Mouse (Mus musculus): ENCODE measurements around the gene 2610528A11Rik. TPM values are rescaled to one million over a fixed set of nuclear protein-coding genes. Genes with fewer than 3 reads are reported as not detected.
"Not testable (repeated sequence)": the region's sequence is repeated elsewhere in the genome, so short reads cannot be mapped to it uniquely, and the experiment has no call there.

The 2610528A11Rik gene
- total RNA-seq (2021) = 1 to 10 TPM; 1.3 to 1.9 TPM
- long read RNA-seq, experiment 1, partial matches to known transcripts = 0 of 1 reads
- long read RNA-seq, experiment 1, other reads (novel, unspliced or antisense) = 0 of 1 reads
- long read RNA-seq, experiment 2 = 0 reads

DNA sequence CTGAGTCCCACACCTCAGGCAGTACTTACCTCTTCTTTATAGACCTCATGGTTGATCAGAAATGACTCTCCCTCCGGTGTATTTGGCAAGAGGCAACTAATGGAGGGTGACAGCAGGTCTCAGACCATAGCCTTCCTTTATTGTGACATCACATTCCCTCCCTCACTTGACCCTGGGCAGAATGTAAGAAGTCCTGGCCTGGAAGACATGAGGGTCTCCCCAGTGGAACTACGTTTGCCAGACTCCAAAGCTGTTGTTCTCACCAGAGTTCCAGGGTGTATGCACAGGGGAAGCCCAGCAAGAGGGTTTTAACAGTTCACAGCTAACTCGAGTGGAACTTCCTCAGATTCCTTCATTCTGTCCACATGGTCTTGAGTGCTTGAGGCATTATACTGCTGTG is at the start of gene 2610528A11Rik:
Gene 2610528A11Rik (minus strand): TSS at position 101 of the 400 bp plus-strand sequence.
- DNase-seq = no peak

DNA sequence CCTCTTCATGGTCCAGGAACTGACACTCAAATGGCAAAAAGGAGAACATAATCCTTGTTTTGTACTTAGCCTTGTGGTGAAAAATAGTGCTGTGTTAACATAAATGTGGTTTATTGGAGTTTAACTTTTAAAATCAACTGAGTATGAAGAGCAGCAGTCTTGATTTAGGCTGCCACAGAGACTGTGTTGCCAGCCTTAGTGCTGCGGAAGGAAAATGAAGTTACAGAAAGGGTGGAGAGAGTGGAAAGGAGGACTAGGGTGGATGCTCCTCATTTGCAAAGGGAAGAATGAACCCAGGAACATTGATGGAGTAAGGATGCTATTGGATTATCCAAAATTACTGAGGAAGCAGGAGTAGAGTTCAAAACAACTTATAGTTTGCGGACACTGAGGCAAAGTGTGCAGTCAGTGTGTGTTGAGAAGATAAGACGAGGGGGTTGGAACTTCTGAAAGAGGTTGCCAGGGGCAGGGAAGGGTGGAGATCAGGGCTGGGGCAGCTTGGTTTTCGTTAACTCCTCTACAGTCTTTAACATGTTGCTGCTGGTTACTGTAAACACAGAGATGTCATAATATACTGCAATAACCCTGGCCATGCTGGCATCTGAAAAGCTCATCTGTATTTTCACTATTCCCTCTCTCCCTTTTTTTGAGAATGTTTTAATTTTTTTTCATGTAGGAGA is 49.6 kb upstream of the 2610528A11Rik start:
- no peak for DNase-seq

DNA sequence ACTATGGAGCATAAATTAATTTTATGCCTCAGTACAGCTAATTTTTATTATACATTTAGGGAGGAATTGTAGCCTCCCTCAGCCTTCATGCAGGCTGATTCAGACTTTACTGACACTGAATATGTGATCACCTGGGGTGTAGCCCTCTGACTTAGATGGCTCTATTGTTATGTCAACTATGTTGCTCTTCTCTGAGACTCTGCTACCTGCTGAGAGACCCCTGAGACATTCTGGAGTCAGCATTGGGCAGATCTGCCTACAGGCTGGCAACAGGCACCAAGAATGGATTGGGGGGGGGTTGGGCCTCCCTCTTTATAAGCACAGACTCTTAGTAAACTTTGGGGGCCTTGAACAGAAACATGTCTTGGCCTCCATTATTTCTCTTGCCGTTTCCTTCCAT is 40.6 kb upstream of the 2610528A11Rik start:
- DNase-seq = no peak

DNA sequence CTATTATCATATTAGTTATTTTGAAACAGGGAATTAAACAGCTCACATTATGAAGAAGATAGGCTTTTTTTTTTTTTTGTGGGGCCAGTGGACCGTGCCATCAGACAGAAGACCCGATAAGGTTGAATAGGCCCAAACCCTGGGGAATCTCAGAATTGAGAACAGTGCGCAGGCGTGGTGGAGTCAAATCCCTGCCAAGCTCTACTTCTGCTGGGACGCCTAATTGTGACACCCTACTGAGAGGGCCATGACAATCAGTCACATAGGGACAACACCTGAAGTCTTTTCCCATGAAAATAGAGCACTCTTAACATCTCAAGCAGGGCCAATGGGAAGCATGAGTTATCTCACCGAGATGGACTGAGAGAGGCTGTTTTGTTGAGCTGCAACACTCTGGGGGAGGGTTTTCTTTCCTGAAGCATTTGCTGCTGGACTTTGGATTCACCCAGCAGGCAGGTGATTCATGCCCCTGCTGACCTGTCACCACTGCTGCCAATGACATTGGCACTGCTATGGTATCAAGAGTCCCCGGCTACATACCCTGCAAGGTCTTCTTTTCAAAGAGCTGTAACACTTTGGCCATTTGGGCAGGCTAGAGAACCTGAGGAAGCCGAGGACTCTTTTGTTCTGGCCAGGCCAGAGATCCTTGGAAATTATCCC is 25.4 kb upstream of the 2610528A11Rik start:
- no peak for DNase-seq

DNA sequence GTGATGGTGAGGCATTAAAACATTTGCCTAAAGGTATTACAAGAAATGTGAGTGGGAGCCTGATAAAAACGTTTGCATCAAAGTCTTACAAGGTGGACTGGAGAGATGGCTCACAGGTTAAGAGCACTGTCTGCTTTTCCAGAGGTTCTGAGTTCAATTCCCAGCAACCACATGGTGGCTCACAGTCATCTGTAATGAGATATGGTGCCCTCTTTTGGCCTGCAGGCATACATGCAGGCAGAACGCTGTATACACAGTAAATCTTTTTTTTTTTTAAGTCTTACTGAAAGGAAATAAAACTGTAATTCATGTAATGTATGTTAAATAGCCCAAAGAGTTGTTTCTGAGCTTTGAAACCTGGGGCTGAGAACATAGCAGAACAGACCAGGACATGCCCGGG is 23.8 kb upstream of the 2610528A11Rik start:
- DNase-seq = not testable (repeated sequence)

DNA sequence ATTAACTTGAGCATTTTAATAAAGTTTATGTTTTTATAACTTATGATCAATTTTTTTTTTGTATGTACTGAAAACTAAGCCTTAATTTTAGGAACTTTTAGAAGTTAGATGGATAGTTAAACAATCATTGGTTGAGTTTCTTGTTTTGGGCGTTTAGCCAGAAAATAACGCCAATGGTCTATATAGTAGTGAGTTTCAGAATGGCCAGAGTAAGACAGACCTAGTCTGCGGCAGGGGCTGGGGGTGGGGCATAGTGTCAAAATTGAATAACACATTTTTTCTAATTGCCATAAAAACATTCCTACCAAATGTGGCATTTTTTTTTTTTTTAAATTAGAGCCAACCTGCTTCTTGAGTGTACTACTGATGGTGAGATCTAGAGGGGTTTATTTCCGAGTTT is 22.3 kb upstream of the 2610528A11Rik start:
- DNase-seq = no peak

DNA sequence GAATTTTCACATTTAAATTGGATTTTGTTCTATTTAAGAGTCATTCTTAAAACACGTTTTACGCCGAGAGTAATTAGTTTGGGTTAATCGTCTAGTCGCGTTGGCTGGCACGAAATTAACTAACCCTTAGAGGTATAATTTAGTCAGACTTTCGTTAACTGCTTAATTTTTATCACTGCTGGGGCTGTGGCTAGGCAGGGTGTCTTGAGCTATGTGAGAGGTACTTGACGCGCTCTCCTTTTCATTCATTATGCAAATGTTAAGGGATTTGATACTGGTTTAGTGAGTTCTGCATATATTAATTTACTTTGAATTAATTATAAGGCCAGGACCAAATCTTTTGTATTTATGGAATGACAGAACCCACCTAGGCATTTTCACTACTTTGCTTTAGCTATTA is 21.8 kb upstream of the 2610528A11Rik start:
- peak; percentile 15 for DNase-seq

DNA sequence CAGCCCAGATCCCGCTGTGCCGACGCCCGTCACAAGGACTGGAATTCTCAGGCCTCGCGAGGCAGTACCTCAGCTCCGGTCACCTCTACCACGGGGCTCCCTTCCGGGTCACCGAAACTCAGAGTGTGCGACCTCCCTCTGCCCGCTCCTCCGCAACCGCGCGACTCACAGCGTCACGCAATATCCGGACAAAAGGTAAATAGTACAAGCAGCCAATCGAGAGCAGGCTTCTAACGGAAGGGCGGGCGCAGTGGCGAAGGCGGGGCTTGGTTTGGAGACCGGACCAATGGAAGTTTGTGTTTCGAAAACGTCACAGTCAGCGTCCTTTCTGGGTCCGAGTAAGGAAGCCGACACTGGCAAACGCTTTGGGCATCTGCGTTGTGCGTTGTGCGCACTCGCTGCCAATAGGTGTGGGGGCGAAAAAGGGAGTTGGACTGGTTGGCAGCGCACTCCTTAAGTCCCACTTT is 21.3 kb upstream of the 2610528A11Rik start, which contains the start of gene Ghitm:
Gene Ghitm (minus strand): TSS at position 146 of the 467 bp plus-strand sequence.
- DNase-seq = peak; percentile 96

DNA sequence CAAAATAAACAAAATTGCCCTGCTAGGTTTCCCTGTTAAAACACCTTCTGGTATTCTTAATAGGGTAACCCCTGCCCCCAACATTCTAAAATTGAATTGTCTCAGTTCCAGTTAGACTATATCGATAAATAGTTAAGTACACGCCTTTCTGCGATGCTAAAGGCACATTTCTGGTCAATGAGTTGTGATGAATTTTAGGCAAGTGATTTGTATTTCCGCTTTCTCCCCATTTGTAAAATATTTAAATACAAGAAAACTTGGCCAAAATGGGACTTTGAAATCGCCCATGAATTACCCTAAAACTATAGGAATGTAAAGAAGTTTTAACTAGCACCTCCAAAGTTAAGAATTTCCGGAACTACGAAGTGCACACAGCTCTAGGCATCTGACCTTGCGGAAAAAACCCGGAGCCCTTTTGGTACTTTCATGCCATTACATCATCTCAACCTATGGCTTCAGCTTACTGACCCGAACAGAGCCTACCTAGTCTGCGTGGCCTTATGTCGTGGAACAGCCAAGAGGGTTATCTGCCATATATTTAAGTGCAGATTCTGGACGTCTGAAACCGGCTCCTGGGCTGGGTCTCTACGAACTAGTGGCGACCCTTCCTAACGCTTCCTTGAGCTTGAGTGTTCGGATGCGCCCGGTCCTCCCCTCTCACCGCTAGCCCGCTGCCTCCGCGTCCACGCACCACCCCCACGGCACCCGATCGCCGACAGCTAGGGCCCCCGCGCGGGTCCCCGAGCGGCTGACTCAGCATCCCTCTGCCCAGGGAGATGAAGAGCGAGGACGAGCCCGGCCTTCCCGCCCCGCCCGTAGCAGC is 20.7 kb upstream of the 2610528A11Rik start:
- DNase-seq = no peak

DNA sequence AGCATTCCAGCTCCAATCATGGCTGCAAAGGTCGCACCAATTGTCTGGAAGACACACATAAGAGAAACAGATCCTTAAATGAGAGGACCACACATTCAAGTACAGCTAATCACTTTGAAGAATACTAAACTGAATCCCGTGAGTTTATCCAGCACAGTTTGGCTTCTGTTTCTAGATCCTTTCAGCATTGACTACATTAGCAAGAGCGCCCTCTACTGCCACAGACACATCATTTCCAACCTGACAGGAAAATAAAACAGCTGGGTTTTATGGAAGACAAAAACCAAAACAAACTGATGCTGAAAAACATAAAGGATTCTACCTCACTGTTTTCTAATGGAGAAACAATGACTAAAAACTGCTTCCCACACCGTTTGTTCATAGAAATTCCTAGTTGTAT is 13.8 kb upstream of the 2610528A11Rik start:
- DNase-seq = peak; percentile 60

DNA sequence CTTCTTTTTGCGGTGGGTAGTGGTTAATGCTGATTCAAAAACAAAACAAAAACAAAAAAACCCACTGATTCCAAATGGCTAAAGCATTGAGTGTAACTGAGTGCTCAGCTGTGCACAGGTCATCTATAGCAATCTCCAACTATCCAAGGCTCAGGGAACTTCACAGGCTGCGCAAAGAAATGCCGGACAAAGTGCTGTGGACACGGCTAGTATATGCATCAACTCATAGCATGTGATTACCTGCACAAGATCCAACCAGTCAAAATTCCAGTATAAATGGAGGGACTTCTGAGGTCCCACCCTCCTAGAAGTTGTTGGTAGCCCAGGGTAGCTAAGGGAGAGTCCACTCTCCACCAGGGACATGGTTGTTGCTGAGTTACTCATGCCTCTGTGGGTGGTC is 5.4 kb upstream of the 2610528A11Rik start:
- DNase-seq = no peak

DNA sequence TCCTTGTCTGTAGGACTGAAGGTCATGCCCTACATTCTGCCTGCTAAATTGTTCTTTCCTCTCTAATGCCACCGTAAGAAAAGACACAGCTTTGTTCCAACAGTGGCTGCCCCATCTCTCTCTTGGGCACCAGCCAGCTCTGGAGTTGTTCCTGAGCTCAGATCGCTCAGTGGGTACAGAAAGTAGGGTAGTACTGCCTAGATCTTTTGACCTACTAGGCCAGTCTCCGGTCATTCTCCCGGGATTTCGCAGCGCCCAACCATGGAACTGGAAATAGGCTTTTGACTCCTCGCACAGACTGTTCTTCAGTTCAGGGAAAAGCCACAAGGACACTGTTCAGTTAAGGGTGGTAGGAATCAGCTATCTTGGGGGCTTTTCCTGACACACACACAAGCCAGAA is 891 bp downstream of the 2610528A11Rik start:
- peak; percentile 70 for DNase-seq

DNA sequence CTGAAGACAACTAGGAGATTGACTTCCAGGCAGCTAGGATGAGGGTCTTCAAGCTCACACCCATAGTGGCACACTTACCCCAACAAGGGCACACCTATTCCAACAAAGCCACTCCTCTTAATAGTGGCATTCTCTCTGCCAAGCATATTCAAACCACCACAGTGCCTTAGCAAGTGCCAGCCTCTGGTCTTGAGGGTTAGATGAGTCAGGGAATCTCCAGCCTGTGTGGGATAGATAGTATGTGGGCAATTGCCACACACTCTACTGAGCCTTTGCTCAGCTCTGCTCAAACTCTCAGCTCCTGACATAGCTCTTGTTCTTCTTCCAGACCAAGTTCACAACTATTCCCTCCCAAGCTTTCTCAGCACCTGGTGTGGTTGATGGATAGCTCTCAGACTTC is 2.5 kb downstream of the 2610528A11Rik start:
- DNase-seq = no peak

DNA sequence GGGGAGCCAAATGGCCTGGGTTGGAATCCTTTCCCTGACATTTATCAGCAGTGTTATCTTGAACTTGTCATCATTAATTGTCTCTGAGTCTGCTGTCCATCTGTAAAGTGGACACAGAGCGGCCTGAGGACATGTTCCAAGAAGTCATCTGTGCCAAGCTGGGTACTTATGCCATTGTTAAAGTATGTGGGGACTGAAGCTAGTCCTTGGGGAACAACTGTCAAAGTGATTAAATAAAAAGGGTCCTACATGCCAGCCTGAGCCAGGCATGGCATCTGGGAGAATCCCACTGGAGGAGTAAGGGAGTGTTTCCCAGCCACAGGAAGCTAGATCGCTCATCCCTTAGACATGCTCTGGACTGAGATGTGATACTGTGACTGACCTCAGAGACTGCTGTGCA is 3.4 kb downstream of the 2610528A11Rik start:
- DNase-seq = no peak

DNA sequence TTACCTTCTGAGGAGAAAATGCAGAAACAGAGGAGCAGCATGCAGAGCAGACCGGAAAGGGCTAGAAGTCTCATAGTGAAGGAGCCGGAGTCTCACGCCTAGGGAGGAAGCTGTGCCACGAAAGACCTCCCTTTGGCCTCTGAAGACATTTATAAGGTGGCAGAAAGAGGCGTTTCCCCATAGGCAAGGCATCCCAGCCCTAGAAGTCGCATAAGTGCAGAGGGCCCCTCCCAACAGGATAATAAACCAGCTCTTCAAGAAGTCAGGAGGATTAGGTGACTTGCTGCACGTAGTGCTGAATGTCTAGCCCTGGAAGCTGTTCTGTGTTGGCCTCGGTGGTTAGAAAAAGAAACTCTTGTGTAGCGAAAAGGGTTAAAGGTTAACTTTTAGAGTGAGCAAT is 3.8 kb downstream of the 2610528A11Rik start:
- no peak for DNase-seq

DNA sequence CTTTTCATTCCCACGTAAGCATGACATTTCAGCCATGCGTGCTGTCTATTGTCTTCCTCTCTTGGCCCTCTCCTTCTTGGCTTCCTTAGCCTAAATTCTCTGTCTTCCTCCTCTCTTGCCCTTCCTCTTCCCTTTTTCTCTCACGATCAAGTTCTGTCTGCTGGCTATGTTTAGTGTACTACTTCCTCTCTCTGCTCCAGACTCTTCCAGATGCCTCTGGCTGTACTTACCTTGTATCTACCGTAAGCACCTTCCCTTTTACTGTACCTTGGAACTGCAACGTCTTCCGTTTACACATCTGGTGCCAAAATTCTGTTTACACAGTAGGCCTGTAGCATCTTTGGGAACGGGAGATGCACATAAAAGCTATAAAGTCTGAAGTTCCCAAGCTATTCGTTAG is 4.4 kb downstream of the 2610528A11Rik start:
- no peak for DNase-seq

DNA sequence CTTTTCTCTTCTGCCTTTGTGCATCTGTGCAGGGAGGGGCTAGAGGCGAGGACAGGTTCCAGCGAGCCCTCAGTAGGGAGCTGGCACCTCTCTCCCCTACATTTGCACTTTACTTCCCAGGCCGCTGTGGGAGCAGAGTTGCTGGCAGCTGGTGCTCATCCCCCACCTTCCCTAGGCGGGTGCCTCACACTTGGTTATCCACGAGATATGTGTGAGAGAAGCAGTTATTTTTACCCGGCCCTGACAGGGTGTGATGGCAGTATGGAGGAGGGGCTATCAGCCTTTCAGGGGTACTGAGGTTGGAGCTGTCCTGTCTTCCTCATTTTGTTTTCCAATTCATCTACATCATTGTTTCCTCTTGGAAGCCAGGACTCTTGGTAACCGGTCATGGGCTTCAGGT is 8.0 kb downstream of the 2610528A11Rik start:
- DNase-seq = no peak

DNA sequence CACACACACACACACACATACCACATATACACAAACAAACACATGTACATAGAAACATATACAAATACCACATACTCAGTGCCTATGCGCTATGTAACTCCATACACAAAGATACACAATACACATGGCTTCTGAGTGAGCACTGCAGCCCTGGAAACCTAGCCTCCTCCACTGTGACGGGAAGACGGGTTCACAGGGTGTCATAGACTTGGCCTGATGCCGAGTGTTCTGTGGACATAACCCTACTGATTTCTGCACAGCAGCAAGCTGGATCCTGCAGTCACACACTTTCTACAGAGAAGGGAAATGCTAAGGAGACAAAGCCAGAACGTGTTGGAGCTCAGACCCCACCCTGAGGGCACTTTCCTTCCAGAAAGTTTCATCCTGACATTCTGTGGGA is 9.1 kb downstream of the 2610528A11Rik start:
- peak; percentile 53 for DNase-seq

DNA sequence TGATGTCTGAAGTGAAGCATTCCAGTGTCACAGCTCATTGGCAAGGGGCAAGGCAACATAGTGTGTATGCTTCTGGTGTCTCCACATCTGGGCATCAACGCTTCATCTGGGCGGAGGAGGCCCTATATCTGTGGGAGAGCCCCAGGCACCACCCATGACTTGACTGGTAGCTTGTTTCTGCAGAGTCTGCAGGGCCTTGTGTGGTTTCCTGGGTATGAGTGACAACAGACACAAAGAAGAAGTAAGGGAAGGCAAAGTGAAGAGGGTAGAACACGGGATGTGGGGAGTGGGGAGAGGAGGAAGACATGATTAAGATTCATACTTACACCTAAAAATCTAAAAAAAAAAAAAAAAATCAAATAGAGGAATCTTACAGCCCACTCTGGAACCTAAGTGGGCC is 11.3 kb downstream of the 2610528A11Rik start:
- no peak for DNase-seq

DNA sequence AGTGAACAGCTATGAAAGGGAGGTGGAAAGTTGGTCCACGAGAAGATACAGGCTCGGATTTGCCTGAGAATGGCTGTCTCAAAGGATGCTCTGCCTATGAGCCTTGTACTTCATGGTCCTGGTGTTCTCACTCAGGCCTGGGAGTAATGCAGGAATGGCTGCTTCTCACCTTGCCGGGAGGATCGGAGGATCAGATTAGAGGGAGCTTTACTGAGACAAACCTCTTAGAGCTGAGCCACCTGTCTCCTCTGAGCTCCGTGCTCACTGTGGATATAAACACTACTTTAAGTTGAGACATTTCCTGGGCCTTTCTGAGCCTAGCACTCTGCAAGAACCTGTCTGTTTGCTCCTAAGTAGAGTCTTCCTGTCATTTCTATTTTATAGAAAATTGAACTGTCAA is 12.3 kb downstream of the 2610528A11Rik start:
- no peak for DNase-seq

DNA sequence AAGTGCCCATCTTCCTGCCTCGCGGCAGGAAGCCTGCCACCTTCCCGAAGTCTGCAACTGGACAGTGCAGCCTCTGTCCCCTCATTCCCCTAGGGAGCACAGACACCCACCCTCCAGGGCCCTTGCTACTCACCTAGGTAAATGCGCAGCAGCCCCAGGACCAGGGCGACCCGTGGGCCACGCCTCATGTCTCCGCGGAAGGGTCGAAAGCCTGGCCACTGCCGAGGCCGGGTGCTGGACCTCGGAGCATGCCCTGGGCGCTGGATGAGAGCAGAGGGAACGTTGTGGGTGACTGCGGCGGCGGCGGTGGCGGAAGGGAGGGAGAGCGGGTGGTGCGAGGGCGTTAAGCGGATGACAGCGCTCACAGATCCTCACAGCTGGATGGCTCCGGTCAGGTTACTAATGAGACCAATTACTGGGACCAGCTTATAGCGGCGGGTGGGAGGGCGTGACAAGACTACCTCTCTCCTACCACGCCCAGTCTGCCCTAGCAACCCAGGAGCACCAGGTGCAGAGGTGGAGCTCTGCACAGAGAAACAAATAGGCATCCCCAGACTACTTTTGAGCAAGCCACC is 15.8 kb downstream of the 2610528A11Rik start, which contains the start of gene Cdhr1:
Gene Cdhr1 (minus strand): TSS at position 392 of the 575 bp plus-strand sequence.
- peak; percentile 18 for DNase-seq

DNA sequence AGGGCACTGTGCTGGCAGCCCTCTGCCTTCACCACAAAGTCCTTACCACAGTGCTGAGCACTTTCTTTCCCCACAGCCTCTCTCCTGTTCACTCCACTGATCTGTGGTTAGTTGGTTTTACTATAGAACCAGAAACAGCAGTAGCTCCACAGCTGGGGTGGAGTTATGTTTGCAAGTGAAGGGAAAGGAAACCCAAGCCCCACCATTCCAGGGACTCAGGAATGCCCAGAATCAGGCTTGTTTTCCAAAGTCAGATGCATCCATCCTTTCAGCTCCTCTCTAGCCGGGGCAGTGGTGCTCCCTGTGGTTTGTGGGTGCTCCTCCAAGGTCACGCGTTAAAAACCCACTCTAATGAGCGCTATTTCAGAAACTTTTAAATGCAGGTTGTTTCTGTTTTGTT is 18.3 kb downstream of the 2610528A11Rik start:
- no peak for DNase-seq

Measured in adrenal gland, postnatal 10 days (tissue).